Mouse (Mus musculus): ENCODE results near the gene Vmn2r18. TPM values are rescaled to one million over a fixed set of nuclear protein-coding genes. Genes with fewer than 3 reads are reported as not detected.

Gene Vmn2r18
- polyA plus RNA-seq, 1 experiment, result not detected

- TF ChIP-seq SRF (IDR thresholded peaks at IDR 0.05; ENCODE audit: control insufficient read depth, insufficient read length, low read depth), result no peak
- TF ChIP-seq CEBPB (IDR thresholded peaks at IDR 0.05; ENCODE audit: insufficient read depth, poor library complexity, severe bottlenecking), result no peak
- TF ChIP-seq TCF12 (IDR thresholded peaks at IDR 0.05; ENCODE audit: insufficient read depth, poor library complexity, severe bottlenecking), result no peak
- TF ChIP-seq REST (IDR thresholded peaks at IDR 0.05; ENCODE audit: insufficient read depth, insufficient read length), result no peak
- TF ChIP-seq USF1 (IDR thresholded peaks at IDR 0.05; ENCODE audit: low read depth), result no peak
- Histone ChIP-seq H3K79me2 (ENCODE audit: control insufficient read depth, insufficient read depth) (no peaks in the 10 kb centered on the region), H3ac (ENCODE audit: control insufficient read depth, insufficient read length) (no peak overlapping the region), H3K4me2 (ENCODE audit: low read depth) (no peak overlapping the region), H3K27me3 (ENCODE audit: control insufficient read depth, insufficient read depth, insufficient read length) (no peaks in the 10 kb centered on the region), H3K36me3 (ENCODE audit: control insufficient read depth, insufficient read depth) (peaks cover 27% of the 10 kb centered on the region), H3K4me3 (no peak overlapping the region)
Measured at GRCm38 (mm10) chr5:151642867-151643266, 37.0 kb upstream of the Vmn2r18 start.

GRCm38 (mm10) chr5:151642102-151642501, 36.3 kb upstream of the Vmn2r18 start:
- Histone ChIP-seq H3K4me3 (no peak overlapping the region), H3K36me3 (ENCODE audit: control insufficient read depth, insufficient read depth) (peaks cover 20% of the 10 kb centered on the region), H3K4me2 (ENCODE audit: low read depth) (no peak overlapping the region), H3K79me2 (ENCODE audit: control insufficient read depth, insufficient read depth) (no peaks in the 10 kb centered on the region), H3ac (ENCODE audit: control insufficient read depth, insufficient read length) (no peak overlapping the region), H3K27me3 (ENCODE audit: control insufficient read depth, insufficient read depth, insufficient read length) (no peaks in the 10 kb centered on the region)
- no peak for TF ChIP-seq TCF12 (IDR thresholded peaks at IDR 0.05; ENCODE audit: insufficient read depth, poor library complexity, severe bottlenecking)
- TF ChIP-seq POLR2A (IDR thresholded peaks at IDR 0.05; ENCODE audit: insufficient read length, low read depth), result no peak
- no peak for TF ChIP-seq REST (IDR thresholded peaks at IDR 0.05; ENCODE audit: insufficient read depth, insufficient read length)
- TF ChIP-seq E2F4 (IDR thresholded peaks at IDR 0.05; ENCODE audit: insufficient read depth), result no peak
- TF ChIP-seq MAX (IDR thresholded peaks at IDR 0.05; ENCODE audit: low read depth), result no peak

- TF ChIP-seq USF1 (IDR thresholded peaks at IDR 0.05; ENCODE audit: low read depth) (no peak), CEBPB (IDR thresholded peaks at IDR 0.05; ENCODE audit: insufficient read depth, poor library complexity, severe bottlenecking) (no peak), MYOG (IDR thresholded peaks at IDR 0.05; ENCODE audit: control insufficient read depth in 1 of 3, insufficient read depth in 1 of 3, insufficient read length in 2 of 3, low read depth in 2 of 3) (no peak), MYOD1 (IDR thresholded peaks at IDR 0.05; ENCODE audit: control insufficient read depth in 1 of 3, insufficient read length in 2 of 3, low read depth in 2 of 3) (no peak), POLR2AphosphoS2 (IDR thresholded peaks at IDR 0.05; ENCODE audit: insufficient read length, low read depth) (no peak), E2F4 (IDR thresholded peaks at IDR 0.05; ENCODE audit: insufficient read depth) (no peak), POLR2A (IDR thresholded peaks at IDR 0.05; ENCODE audit: insufficient read length, low read depth) (no peak), MAX (IDR thresholded peaks at IDR 0.05; ENCODE audit: low read depth) (no peak), TCF12 (IDR thresholded peaks at IDR 0.05; ENCODE audit: insufficient read depth, poor library complexity, severe bottlenecking) (no peak), SRF (IDR thresholded peaks at IDR 0.05; ENCODE audit: control insufficient read depth, insufficient read length, low read depth) (no peak), REST (IDR thresholded peaks at IDR 0.05; ENCODE audit: insufficient read depth, insufficient read length) (no peak), TCF3 (IDR thresholded peaks at IDR 0.05; ENCODE audit: insufficient read length, low read depth) (no peak)
- no peak overlapping the region for H3K4me3 ChIP-seq
- no peaks in the 10 kb centered on the region for H3K36me3 ChIP-seq (ENCODE audit: control insufficient read depth, insufficient read depth)
- no peak overlapping the region for H3K4me2 ChIP-seq (ENCODE audit: low read depth)
- no peak overlapping the region for H3ac ChIP-seq (ENCODE audit: control insufficient read depth, insufficient read length)
- H3K79me2 ChIP-seq (ENCODE audit: control insufficient read depth, insufficient read depth), result no peaks in the 10 kb centered on the region
- H3K27me3 ChIP-seq (ENCODE audit: control insufficient read depth, insufficient read depth, insufficient read length), result no peaks in the 10 kb centered on the region
Measured at GRCm38 (mm10) chr5:151601696-151602095, 4.1 kb downstream of the Vmn2r18 start.

Other genes with a start within 250 kb of the Vmn2r18 start
- not detected for gene Gm42906, start 177.9 kb downstream of the Vmn2r18 start, polyA plus RNA-seq (2012; fragmentation: generic; extraction: Trizol)
- 28.2 TPM for gene Rfc3, start 45.2 kb upstream of the Vmn2r18 start, polyA plus RNA-seq (2012; fragmentation: generic; extraction: Trizol)

Measured in myocyte (in vitro differentiated cells).